Mouse (Mus musculus) testis, adult 2 months (tissue): ENCODE measurements around the gene Wnt5b.
A peak's percentile ranks its signal among the peaks of the same experiment; 100 is the strongest.

Experiments used
- CTCF ChIP-seq: fragments of 200-500 bp; IDR thresholded peaks from 2 replicates; pipeline ENCODE4 v1.5.1; 2012; ENCODE audit warnings: low read depth, mild to moderate bottlenecking, inconsistent platforms, low read length, moderate library complexity; ENCODE audit not compliant: control insufficient read depth, insufficient read depth, insufficient replicate concordance
- POLR2A ChIP-seq: fragments of 200-500 bp; IDR thresholded peaks from 2 replicates; pipeline ENCODE4 v1.6.1; 2012; ENCODE audit warnings: low read depth, mild to moderate bottlenecking, inconsistent platforms, low read length, moderate library complexity; ENCODE audit not compliant: control insufficient read depth

DNA sequence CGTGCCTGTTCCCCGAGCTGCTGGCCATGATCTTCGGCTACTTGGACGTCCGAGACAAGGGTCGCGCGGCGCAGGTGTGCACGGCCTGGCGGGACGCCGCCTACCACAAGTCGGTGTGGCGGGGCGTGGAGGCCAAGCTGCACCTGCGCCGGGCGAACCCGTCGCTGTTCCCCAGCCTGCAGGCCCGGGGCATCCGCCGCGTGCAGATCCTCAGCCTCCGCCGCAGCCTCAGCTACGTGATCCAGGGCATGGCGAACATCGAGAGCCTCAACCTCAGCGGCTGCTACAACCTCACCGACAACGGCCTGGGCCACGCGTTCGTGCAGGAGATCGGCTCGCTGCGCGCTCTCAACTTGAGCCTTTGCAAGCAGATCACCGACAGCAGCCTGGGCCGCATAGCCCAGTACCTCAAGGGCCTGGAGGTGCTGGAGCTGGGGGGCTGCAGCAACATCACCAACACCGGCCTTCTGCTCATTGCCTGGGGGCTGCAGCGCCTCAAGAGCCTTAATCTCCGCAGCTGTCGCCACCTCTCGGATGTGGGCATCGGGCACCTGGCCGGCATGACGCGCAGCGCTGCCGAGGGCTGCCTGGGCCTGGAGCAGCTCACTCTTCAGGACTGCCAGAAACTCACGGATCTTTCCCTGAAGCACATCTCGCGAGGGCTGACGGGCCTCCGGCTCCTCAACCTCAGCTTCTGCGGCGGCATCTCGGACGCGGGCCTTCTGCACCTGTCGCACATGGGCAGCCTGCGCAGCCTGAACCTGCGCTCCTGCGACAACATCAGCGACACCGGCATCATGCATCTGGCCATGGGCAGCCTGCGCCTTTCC lies 64.1 kb downstream of the Wnt5b start:
- TF ChIP-seq CTCF = no peak
- 0 out of 2 replicates have a peak, but pooled peaks have one; percentile 10 for TF ChIP-seq POLR2A
